ENCODE assay signal across 18 mouse cellular contexts in genomic region chr13:92923496-92923895, GRCm38 (mm10).
A peak's percentile ranks its signal among the peaks of the same experiment; 100 is the strongest.
DNase-seq lines count a peak whose midpoint lies in the region; ATAC-seq and TF ChIP-seq lines count a peak whose summit lies in the region.
"Had no signal": no experiment of that assay in that cellular context is flagged by ENCODE, and none has a peak within 500 bp of the region (broad histone marks: within the 10 kb centered on the region; RNA-seq: fewer than 3 reads in every experiment).

No protein-coding gene starts in this region.

- no peak for TF ChIP-seq POLR2A in spleen, adult 2 months (IDR thresholded peaks at IDR 0.05; ENCODE audit: low read depth, low read length)

- H3K9me3 ChIP-seq in liver, postnatal 0 days (ENCODE audit: low read length) = no peaks in the 10 kb centered on the region
- H3K9me3 ChIP-seq in hindbrain, embryonic 10.5 days = no peaks in the 10 kb centered on the region
- H3K9me3 ChIP-seq: forebrain, embryonic 12.5 days; midbrain, embryonic 13.5 days had no signal

- H3K36me3 ChIP-seq in liver, postnatal 0 days (replicated peaks; ENCODE audit: insufficient read depth, low read length) = no peaks in the 10 kb centered on the region
- no peaks in the 10 kb centered on the region for H3K36me3 ChIP-seq in spleen, adult 2 months (ENCODE audit: control insufficient read depth, insufficient read depth, low read length)
- no peaks in the 10 kb centered on the region for H3K36me3 ChIP-seq in hindbrain, embryonic 10.5 days
- H3K36me3 ChIP-seq: forebrain, embryonic 12.5 days; limb, embryonic 12.5 days; midbrain, embryonic 13.5 days had no signal

- WGBS in liver, postnatal 0 days (ENCODE audit: insufficient replicate concordance) = 45% methylated on average over 2 of the region's 2 CpGs
- 31% methylated on average over 2 of the region's 2 CpGs for WGBS in spleen, adult 2 months
- 77% methylated on average over 2 of the region's 2 CpGs for WGBS in hindbrain, embryonic 10.5 days

- no peak overlapping the region for H3K4me2 ChIP-seq in liver, postnatal 0 days (ENCODE audit: low read depth, low read length)
- H3K4me2 ChIP-seq: forebrain, embryonic 12.5 days; limb, embryonic 12.5 days; midbrain, embryonic 13.5 days had no signal

- 0 out of 2 replicates have a peak, but pooled peaks have one; percentile 6 for TF ChIP-seq CTCF in liver, postnatal 0 days (IDR thresholded peaks at IDR 0.05; ENCODE audit: low read depth)
- TF ChIP-seq CTCF in spleen, adult 2 months (IDR thresholded peaks at IDR 0.05; ENCODE audit: extremely low read depth, insufficient read depth, insufficient read length, insufficient replicate concordance) = no peak

- no peak for DNase-seq in frontal cortex, postnatal 25 days (ENCODE audit: low spot score in 2 of 2)
- no peak for DNase-seq in liver, postnatal 0 days
- DNase-seq in liver = no peak
- peak; percentile 26 for DNase-seq in brain, adult 2 months (ENCODE audit: low read depth, low spot score)
- DNase-seq in spleen, adult 2 months (ENCODE audit: low read depth in 1 of 2, low spot score in 2 of 2) = peak; percentile 18 to 21
- no peak for DNase-seq in hindbrain, embryonic 10.5 days (ENCODE audit: low spot score)
- DNase-seq in urinary bladder, postnatal 25 days (ENCODE audit: low spot score) = no peak
- DNase-seq: adrenal gland, adult 2 months; cerebellum, adult 8-10 months; heart, adult 2 months; heart, postnatal 10 days; kidney, adult 8-10 months; kidney, postnatal 4 days had no signal

- H3K27ac ChIP-seq in liver, postnatal 0 days (ENCODE audit: low read depth) = no peak overlapping the region
- H3K27ac ChIP-seq in spleen, adult 2 months (ENCODE audit: insufficient read depth, low read length) = no peak overlapping the region
- no peak overlapping the region for H3K27ac ChIP-seq in hindbrain, embryonic 10.5 days
- H3K27ac ChIP-seq: forebrain, embryonic 12.5 days; heart, adult 2 months; limb, embryonic 12.5 days; midbrain, embryonic 13.5 days had no signal

- TF ChIP-seq EP300 in liver, postnatal 0 days (IDR thresholded peaks at IDR 0.05; ENCODE audit: low read depth) = no peak

- no peak overlapping the region for H3K9ac ChIP-seq in liver, postnatal 0 days (replicated peaks)
- H3K9ac ChIP-seq: forebrain, embryonic 12.5 days; limb, embryonic 12.5 days; midbrain, embryonic 13.5 days had no signal

- H3K4me3 ChIP-seq in liver, postnatal 0 days (ENCODE audit: low read depth, low read length) = no peak overlapping the region
- no peak overlapping the region for H3K4me3 ChIP-seq in spleen, adult 2 months (ENCODE audit: extremely low read depth, insufficient read depth, insufficient read length)
- H3K4me3 ChIP-seq in hindbrain, embryonic 10.5 days = no peak overlapping the region
- H3K4me3 ChIP-seq: forebrain, embryonic 12.5 days; heart, adult 2 months; limb, embryonic 12.5 days; midbrain, embryonic 13.5 days had no signal

- peaks cover 3% of the 10 kb centered on the region; the same call in 1 of the 2 replicates for H3K4me1 ChIP-seq in liver, postnatal 0 days (ENCODE audit: insufficient read depth)
- no peaks in the 10 kb centered on the region; the same call in 1 of the 2 replicates for H3K4me1 ChIP-seq in spleen, adult 2 months (ENCODE audit: control insufficient read depth, insufficient read depth, insufficient read length)
- H3K4me1 ChIP-seq in hindbrain, embryonic 10.5 days (replicated peaks) = no peaks in the 10 kb centered on the region
- H3K4me1 ChIP-seq: forebrain, embryonic 12.5 days; limb, embryonic 12.5 days; midbrain, embryonic 13.5 days had no signal

- H3K27me3 ChIP-seq in liver, postnatal 0 days (ENCODE audit: insufficient read depth, low read length) = no peaks in the 10 kb centered on the region
- no peaks in the 10 kb centered on the region for H3K27me3 ChIP-seq in spleen, adult 2 months (ENCODE audit: control insufficient read depth, insufficient read depth, low read length)
- no peaks in the 10 kb centered on the region for H3K27me3 ChIP-seq in hindbrain, embryonic 10.5 days (ENCODE audit: insufficient read depth, poor library complexity, severe bottlenecking)
- H3K27me3 ChIP-seq: forebrain, embryonic 12.5 days; limb, embryonic 12.5 days; midbrain, embryonic 13.5 days had no signal

- 0 out of 2 replicates have a peak, but pooled peaks have one; percentile 31 for ATAC-seq in frontal cortex, adult (ENCODE audit: low TSS enrichment)
- ATAC-seq in liver, postnatal 0 days = peak; percentile 51; the same call in 1 of the 2 replicates
- ATAC-seq: hindbrain, embryonic 16.5 days; midbrain, embryonic 13.5 days had no signal

Comparison
In these comparisons a context has a peak if more than half of its experiments do, and no peak if none do; other contexts are left out.
1. DNase-seq: peak in brain, adult 2 months (single experiment) and spleen, adult 2 months (2 of 2); none in frontal cortex, postnatal 25 days (0 of 2), liver, postnatal 0 days (single experiment), liver (single experiment), hindbrain, embryonic 10.5 days (single experiment) and urinary bladder, postnatal 25 days (single experiment).